Mouse (Mus musculus) heart, embryonic 14.5 days (tissue): ENCODE results near the gene Kcnc2. TPM values are rescaled to one million over a fixed set of nuclear protein-coding genes. Genes with fewer than 3 reads are reported as not detected.
"Not testable (repeated sequence)": the region's sequence is repeated elsewhere in the genome, so short reads cannot be mapped to it uniquely, and the experiment has no call there.

ENCODE experiments used
- ATAC-seq: fragments of 200-750 bp; cut with Nextera tagmentation; 2 replicates; pipeline ENCODE4 v1.8.0; 2017; ENCODE audit warnings: low read depth, moderate TSS enrichment; ENCODE audit not compliant: insufficient number of reproducible peaks, insufficient read depth, low FRiP score
- H3K27ac ChIP-seq, 2 experiments: fragments of 200-500 bp in 1 of 2; fragments of 300-500 bp in 1 of 2; sonication (generic) in 1 of 2; replicated peaks in 1 of 2; 2 replicates each; pipeline ENCODE4 v1.5.1; 2012 to 2014; ENCODE audit warnings: low read depth in 2 of 2, low read length in 2 of 2, control low read depth in 1 of 2, mild to moderate bottlenecking in 1 of 2, mixed read lengths in 1 of 2; ENCODE audit not compliant: control insufficient read depth in 1 of 2, insufficient read depth in 1 of 2
- H3K27me3 ChIP-seq: fragments of 300-500 bp; sonication (generic); 2 replicates; pipeline ENCODE4 v1.6.1; 2014; ENCODE audit warnings: mild to moderate bottlenecking, low read length, control low read depth; ENCODE audit not compliant: control insufficient read depth, insufficient read depth
- H3K36me3 ChIP-seq: fragments of 300-500 bp; sonication (generic); 2 replicates; pipeline ENCODE4 v1.6.1; 2014; ENCODE audit warnings: mild to moderate bottlenecking, control low read depth, low read length, mixed read lengths; ENCODE audit not compliant: control insufficient read depth, insufficient read depth
- H3K4me1 ChIP-seq, 2 experiments: fragments of 200-500 bp in 1 of 2; fragments of 300-500 bp in 1 of 2; sonication (generic) in 1 of 2; 2 replicates each; pipeline ENCODE4 v1.6.1; 2012 to 2014; ENCODE audit warnings: low read length in 2 of 2, control low read depth in 1 of 2, mixed read lengths in 1 of 2; ENCODE audit not compliant: control insufficient read depth in 2 of 2, insufficient read depth in 2 of 2
- H3K4me2 ChIP-seq: fragments of 300-500 bp; sonication (generic); 2 replicates; pipeline ENCODE4 v1.6.1; 2014; ENCODE audit warnings: mild to moderate bottlenecking, low read length
- H3K4me3 ChIP-seq, 2 experiments: fragments of 200-500 bp in 1 of 2; fragments of 300-500 bp in 1 of 2; sonication (generic) in 1 of 2; 2 replicates each; pipeline ENCODE4 v1.5.1; 2012 to 2014; ENCODE audit warnings: low read length in 2 of 2, mild to moderate bottlenecking in 2 of 2, control low read depth in 1 of 2, low read depth in 1 of 2, moderate library complexity in 1 of 2; ENCODE audit not compliant: control insufficient read depth in 1 of 2, insufficient read depth in 1 of 2
- H3K9ac ChIP-seq: fragments of 300-500 bp; sonication (generic); 2 replicates; pipeline ENCODE4 v1.6.1; 2014; ENCODE audit warnings: mild to moderate bottlenecking, low read length
- H3K9me3 ChIP-seq: fragments of 300-500 bp; sonication (generic); 2 replicates; pipeline ENCODE4 v1.6.1; 2016; ENCODE audit warnings: low read length, control low read depth; ENCODE audit not compliant: control insufficient read depth
- WGBS: fragments of 180-500 bp; shearing (Covaris S2); extraction: QIAGEN DNeasy Blood & Tissue Kit; methylation state at CpG from one replicate; pipeline ENCODE4 v1.1.7; 2014; 5-methylcytosine and 5-hydroxymethylcytosine counted together
- polyA plus RNA-seq: library from polyadenylated mRNA; unstranded; fragments of >200 nt; fragmentation: Nextera tagmentation; extraction: Ambion mirVana; gene quantifications from 2 replicates; pipeline ENCODE4 v1.2.1, GENCODE M21; 2014

The Kcnc2 gene
- polyA plus RNA-seq, result 0.92 and 1.4 TPM in 2 replicates

DNA sequence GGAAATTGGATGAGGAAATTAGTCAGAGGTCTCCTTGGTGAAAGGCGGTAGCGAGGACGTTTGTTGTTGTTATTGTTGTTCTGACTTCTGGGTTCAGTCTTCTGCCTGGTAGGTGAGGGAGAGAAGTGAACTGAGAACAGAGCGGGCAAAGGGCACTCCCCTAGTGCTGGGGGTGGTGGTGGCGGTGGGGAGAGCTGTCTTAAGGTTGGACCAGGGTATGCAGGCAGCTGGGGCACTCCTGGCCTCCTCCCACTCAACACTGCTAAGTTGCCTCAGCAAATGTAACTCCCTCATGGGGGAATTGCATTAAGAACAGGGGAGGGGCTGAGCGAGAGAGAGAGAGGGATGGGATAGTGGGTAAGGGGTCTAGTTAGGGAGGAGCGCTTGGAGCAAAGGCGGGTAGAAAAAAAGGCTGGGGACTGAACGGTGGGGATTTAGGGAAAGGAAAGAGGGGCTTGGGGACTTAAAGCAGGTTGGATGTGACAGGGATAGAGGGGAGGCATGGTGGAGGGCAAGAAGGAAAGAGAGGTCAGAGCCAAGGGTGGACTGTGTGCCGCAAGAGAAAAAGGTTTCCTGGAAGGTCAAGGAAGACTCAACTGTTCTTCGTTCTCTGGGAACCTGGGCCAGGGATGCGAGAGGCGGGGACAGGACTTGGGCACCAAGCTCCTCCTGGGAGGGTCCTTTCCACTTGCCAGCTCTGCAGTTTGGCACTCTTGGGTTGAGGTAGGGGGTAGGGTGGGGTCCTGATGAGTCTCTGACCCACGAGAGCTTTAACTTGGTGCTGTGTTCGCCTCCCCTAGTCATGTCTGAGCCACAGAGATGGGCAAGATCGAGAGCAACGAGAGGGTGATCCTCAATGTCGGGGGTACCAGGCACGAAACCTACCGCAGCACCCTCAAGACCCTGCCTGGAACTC, at the start of gene Kcnc2:
Gene Kcnc2 (plus strand): TSS at position 235 of the 916 bp plus-strand sequence.
- Histone ChIP-seq H3K27me3 (peaks cover 27% of the 10 kb centered on the region), H3K9me3 (no peaks in the 10 kb centered on the region), H3K9ac (peak within 1 kb of the TSS; percentile 66), H3K4me1 (peaks cover 8 to 10% of the 10 kb centered on the region in 2 experiments; a peak in 2 of 4 replicates), H3K27ac (no peak within 1 kb of the TSS), H3K36me3 (no peaks in the 10 kb centered on the region), H3K4me3 (peak within 1 kb of the TSS; percentile 46 to 47), H3K4me2 (peak within 1 kb of the TSS; percentile 91)
- ATAC-seq, result 0 out of 2 replicates have a peak, but pooled peaks have one; percentile 41
- under 1% methylated on average over 20 of the region's 20 CpGs for WGBS

GRCm38 (mm10) chr10:112227073-112227472, 43.8 kb upstream of the Kcnc2 start:
- ATAC-seq, result no peak
- no peaks in the 10 kb centered on the region for H3K36me3 ChIP-seq
- no peak overlapping the region for H3K4me3 ChIP-seq
- no peaks in the 10 kb centered on the region for H3K4me1 ChIP-seq
- H3K9ac ChIP-seq, result no peak overlapping the region
- H3K4me2 ChIP-seq, result no peak overlapping the region
- no peaks in the 10 kb centered on the region for H3K27me3 ChIP-seq
- H3K27ac ChIP-seq, result no peak overlapping the region
- no peaks in the 10 kb centered on the region for H3K9me3 ChIP-seq
- 50% methylated on average over 1 of the region's 1 CpGs for WGBS

DNA sequence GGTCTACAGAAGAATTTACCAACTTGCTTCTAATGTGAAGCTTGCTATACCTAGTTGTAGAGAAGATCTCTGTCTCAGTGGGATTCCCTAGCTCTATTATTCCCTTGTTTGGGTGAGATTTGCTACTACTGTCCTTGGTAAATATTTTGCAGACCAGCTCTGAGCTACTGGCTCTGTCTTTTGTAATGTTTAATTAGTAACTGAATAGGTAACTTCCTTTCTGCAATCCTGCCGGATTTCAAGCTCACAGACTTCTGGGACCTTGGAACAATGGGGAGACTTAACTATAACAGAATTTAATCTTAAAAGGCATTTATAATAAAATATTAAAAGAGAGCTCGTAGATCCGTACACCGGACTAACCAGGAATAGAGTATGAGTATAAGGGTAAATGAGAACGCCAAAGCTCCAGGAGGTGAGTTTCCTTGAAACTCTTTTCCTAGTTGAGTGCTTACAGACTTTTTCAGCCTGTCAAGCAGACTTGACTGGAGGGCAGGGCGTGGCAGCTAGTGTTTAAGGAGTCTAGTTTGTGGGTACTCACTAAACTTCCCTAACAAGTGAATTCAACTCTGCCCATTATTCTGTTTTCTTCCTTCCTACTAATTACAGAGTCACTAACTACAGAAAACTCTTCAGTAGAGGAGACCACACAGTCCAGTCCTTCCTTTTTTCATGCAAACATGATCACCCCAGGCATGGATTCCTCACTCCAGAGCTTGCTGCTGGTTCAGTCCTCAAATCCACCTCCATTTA, 41.7 kb upstream of the Kcnc2 start:
- WGBS, result 57% methylated on average over 6 of the region's 6 CpGs
- H3K4me2 ChIP-seq, H3K4me3 ChIP-seq, ATAC-seq, H3K27me3 ChIP-seq, H3K9me3 ChIP-seq, H3K9ac ChIP-seq, H3K36me3 ChIP-seq, H3K27ac ChIP-seq, H3K4me1 ChIP-seq: not testable (repeated sequence)

- not testable (repeated sequence) for ATAC-seq, H3K27me3 ChIP-seq, H3K27ac ChIP-seq, H3K4me2 ChIP-seq, H3K9me3 ChIP-seq, H3K4me3 ChIP-seq, H3K36me3 ChIP-seq, H3K4me1 ChIP-seq, H3K9ac ChIP-seq
- WGBS, result 44% methylated on average over 1 of the region's 1 CpGs
Observed at GRCm38 (mm10) chr10:112232733-112233132, 38.2 kb upstream of the Kcnc2 start.

DNA sequence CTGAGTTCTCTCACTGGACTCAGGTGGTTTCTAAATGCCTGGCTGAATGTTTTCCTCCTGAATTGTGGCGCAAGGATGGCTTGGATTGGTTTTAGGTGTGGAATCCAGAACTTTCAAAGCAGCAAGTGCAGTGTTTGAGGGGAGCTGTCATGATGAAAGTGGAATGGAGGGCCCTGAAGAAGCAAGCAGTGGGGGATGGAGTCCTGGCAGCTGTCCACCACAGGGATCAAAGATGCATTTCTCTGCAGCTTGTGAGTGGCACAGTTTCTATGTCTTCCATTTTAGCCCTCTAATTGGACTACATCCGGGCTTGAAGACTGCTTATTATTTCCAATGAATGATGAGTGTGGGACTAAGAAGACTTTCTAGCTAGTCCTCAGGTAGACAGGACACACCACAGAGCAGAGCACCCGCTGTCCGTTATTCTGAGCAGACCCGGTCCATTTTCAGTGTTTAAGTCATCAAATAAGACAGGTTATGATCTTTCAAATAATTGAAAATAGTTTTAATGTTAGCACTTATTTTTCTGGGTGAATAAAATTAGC, 35.5 kb upstream of the Kcnc2 start:
- not testable (repeated sequence) for H3K4me1 ChIP-seq, H3K9me3 ChIP-seq, H3K9ac ChIP-seq, H3K27me3 ChIP-seq, H3K4me3 ChIP-seq, H3K4me2 ChIP-seq, H3K36me3 ChIP-seq, ATAC-seq, H3K27ac ChIP-seq
- WGBS, result 85% methylated on average over 5 of the region's 5 CpGs

DNA sequence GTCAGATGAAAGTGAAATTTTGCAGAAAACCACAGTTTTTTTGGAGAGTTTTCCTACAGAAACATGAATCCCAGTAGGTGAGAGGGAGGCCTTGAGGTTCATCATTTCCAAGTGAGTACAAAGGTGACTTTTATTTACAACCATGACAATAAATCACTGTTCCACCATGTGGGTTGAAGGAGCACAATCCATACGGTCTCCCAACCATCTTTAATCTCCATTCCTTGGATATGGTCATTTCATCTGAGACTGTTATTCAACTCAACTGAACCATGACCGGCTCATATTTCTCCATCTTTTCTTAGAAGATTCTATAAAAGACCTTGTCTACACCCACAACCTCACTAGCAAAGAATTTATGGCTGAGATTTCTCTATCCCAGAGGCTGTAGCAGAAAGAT, 22.6 kb upstream of the Kcnc2 start:
- WGBS, result 79% methylated on average over 2 of the region's 2 CpGs
- H3K4me2 ChIP-seq, result no peak overlapping the region
- H3K27ac ChIP-seq, result no peak overlapping the region
- ATAC-seq, result no peak
- no peak overlapping the region for H3K4me3 ChIP-seq
- no peaks in the 10 kb centered on the region for H3K36me3 ChIP-seq
- H3K9ac ChIP-seq, result no peak overlapping the region
- no peaks in the 10 kb centered on the region for H3K27me3 ChIP-seq
- H3K4me1 ChIP-seq, result no peaks in the 10 kb centered on the region
- H3K9me3 ChIP-seq, result no peaks in the 10 kb centered on the region

DNA sequence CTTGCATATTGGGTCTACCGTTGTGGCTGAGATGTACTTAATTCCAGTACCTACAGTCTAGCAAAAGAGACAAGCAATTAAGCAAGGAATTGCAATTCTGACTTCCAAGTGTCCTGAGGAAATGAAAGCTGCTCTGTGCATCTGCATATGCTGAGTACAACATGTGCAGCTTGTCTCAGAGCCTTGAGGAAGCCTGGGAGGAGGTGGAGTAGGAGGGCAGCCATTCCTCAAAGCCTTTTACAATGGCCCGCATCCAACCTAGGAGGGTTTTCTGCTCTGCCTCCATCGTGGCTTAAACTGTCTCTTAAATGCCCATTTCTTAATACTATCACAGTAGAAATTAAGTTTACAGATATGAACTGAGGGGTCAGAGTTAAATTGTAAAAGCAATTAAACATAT, 7.5 kb upstream of the Kcnc2 start:
- no peaks in the 10 kb centered on the region for H3K36me3 ChIP-seq
- H3K27ac ChIP-seq, result no peak overlapping the region
- ATAC-seq, result no peak
- no peaks in the 10 kb centered on the region for H3K9me3 ChIP-seq
- WGBS, result 83% methylated on average over 3 of the region's 3 CpGs
- no peak overlapping the region for H3K4me3 ChIP-seq
- no peaks in the 10 kb centered on the region for H3K27me3 ChIP-seq
- H3K4me1 ChIP-seq, result no peaks in the 10 kb centered on the region
- no peak overlapping the region for H3K4me2 ChIP-seq
- H3K9ac ChIP-seq, result no peak overlapping the region
